Mouse (Mus musculus) midbrain, embryonic 14.5 days (tissue): ENCODE measurements at regions not wholly inside any gene's neighbourhood (a gene's known extent, or its start where the extent isn't known, plus 50 kb on each side); places are given as distances from the start of the nearest gene placed in this dataset.
A peak's percentile ranks its signal among the peaks of the same experiment; 100 is the strongest.

Experiments
- ATAC-seq: fragments of 200-750 bp; cut with Nextera tagmentation; 2 replicates; pipeline ENCODE4 v1.8.0; 2017; ENCODE audit warnings: moderate number of reproducible peaks, moderate library complexity; ENCODE audit not compliant: low FRiP score, low TSS enrichment
- DNase-seq: peaks from one replicate; pipeline ENCODE4 v3.0.0-alpha.2; 2015
- H3K27ac ChIP-seq: fragments of 300-500 bp; sonication (generic); replicated peaks from 2 replicates; pipeline ENCODE4 v1.5.1; 2014; ENCODE audit warnings: mild to moderate bottlenecking, low read depth, low read length, moderate library complexity
- H3K27me3 ChIP-seq: fragments of 300-500 bp; sonication (generic); 2 replicates; pipeline ENCODE4 v1.6.1; 2014; ENCODE audit warnings: low read length, control low read depth, mixed read lengths; ENCODE audit not compliant: control insufficient read depth, insufficient read depth
- H3K36me3 ChIP-seq: fragments of 300-500 bp; sonication (generic); 2 replicates; pipeline ENCODE4 v1.6.1; 2014; ENCODE audit warnings: low read length, control low read depth; ENCODE audit not compliant: control insufficient read depth, insufficient read depth
- H3K4me1 ChIP-seq: fragments of 300-500 bp; sonication (generic); 2 replicates; pipeline ENCODE4 v1.6.1; 2014; ENCODE audit warnings: mild to moderate bottlenecking, antibody characterized with exemption, low read length, control low read depth; ENCODE audit not compliant: control insufficient read depth, insufficient read depth
- H3K4me2 ChIP-seq: fragments of 300-500 bp; sonication (generic); 2 replicates; pipeline ENCODE4 v1.6.1; 2014; ENCODE audit warnings: mild to moderate bottlenecking, low read length, moderate library complexity
- H3K4me3 ChIP-seq: fragments of 300-500 bp; sonication (generic); replicated peaks from 2 replicates; pipeline ENCODE4 v1.5.1; 2014; ENCODE audit warnings: low read depth, low read length
- H3K9ac ChIP-seq: fragments of 300-500 bp; sonication (generic); replicated peaks from 2 replicates; pipeline ENCODE4 v1.6.1; 2014; ENCODE audit warnings: mild to moderate bottlenecking, low read length, moderate library complexity
- H3K9me3 ChIP-seq: fragments of 300-500 bp; sonication (generic); 2 replicates; pipeline ENCODE4 v1.6.1; 2016; ENCODE audit warnings: low read length, control low read depth, mixed read lengths; ENCODE audit not compliant: control insufficient read depth
- WGBS: fragments of 180-500 bp; shearing (Covaris S2); extraction: QIAGEN DNeasy Blood & Tissue Kit; methylation state at CpG from one replicate; pipeline ENCODE4 v1.1.7; 2014; 5-methylcytosine and 5-hydroxymethylcytosine counted together

- Histone ChIP-seq H3K4me1 (peaks cover 12% of the 10 kb centered on the region), H3K36me3 (no peaks in the 10 kb centered on the region), H3K9me3 (no peaks in the 10 kb centered on the region), H3K9ac (no peak overlapping the region), H3K4me3 (no peak overlapping the region), H3K4me2 (peak overlapping the region; percentile 27), H3K27me3 (peaks cover 10% of the 10 kb centered on the region; the same call in 1 of the 2 replicates), H3K27ac (no peak overlapping the region)
- no peak for ATAC-seq
- DNase-seq, result peak; percentile 45
- WGBS, result 18% methylated on average over 10 of the region's 10 CpGs
Measured at GRCm38 (mm10) chr7:69949647-69950121, 416.9 kb downstream of the Nr2f2 start.

GRCm38 (mm10) chr7:69946396-69946795 is 420.1 kb downstream of the Nr2f2 start:
- no peak for DNase-seq
- WGBS, result 92% methylated on average over 3 of the region's 3 CpGs
- ATAC-seq, result no peak
- Histone ChIP-seq H3K27ac (no peak overlapping the region), H3K4me1 (peaks cover 12% of the 10 kb centered on the region), H3K36me3 (no peaks in the 10 kb centered on the region), H3K4me2 (no peak overlapping the region), H3K9ac (no peak overlapping the region), H3K9me3 (no peaks in the 10 kb centered on the region), H3K27me3 (peaks cover 10% of the 10 kb centered on the region; the same call in 1 of the 2 replicates), H3K4me3 (no peak overlapping the region)

- no peaks in the 10 kb centered on the region for H3K27me3 ChIP-seq
Measured at GRCm38 (mm10) chr7:69941881-69942280, 424.7 kb downstream of the Nr2f2 start.

GRCm38 (mm10) chr7:69925261-69925660 is 441.3 kb downstream of the Nr2f2 start:
- no peak overlapping the region for H3K9ac ChIP-seq
- ATAC-seq, result no peak
- H3K9me3 ChIP-seq, result no peaks in the 10 kb centered on the region
- no peaks in the 10 kb centered on the region for H3K27me3 ChIP-seq
- DNase-seq, result no peak
- 94% methylated on average over 5 of the region's 5 CpGs for WGBS
- H3K36me3 ChIP-seq, result no peaks in the 10 kb centered on the region
- no peak overlapping the region for H3K4me2 ChIP-seq
- no peak overlapping the region for H3K27ac ChIP-seq
- no peak overlapping the region for H3K4me3 ChIP-seq
- H3K4me1 ChIP-seq, result no peaks in the 10 kb centered on the region

More at GRCm38 (mm10) chr7:69941881-69942280, 424.7 kb downstream of the Nr2f2 start:
- H3K4me2 ChIP-seq, result no peak overlapping the region
- H3K9ac ChIP-seq, result no peak overlapping the region
- WGBS, result 93% methylated on average over 6 of the region's 6 CpGs
- H3K4me3 ChIP-seq, result no peak overlapping the region
- H3K9me3 ChIP-seq, result no peaks in the 10 kb centered on the region
- DNase-seq (no peak), ATAC-seq (no peak)
- H3K4me1 ChIP-seq, result no peaks in the 10 kb centered on the region
- no peaks in the 10 kb centered on the region for H3K36me3 ChIP-seq
- no peak overlapping the region for H3K27ac ChIP-seq

GRCm38 (mm10) chr7:69924551-69924950 is 442.0 kb downstream of the Nr2f2 start:
- no peaks in the 10 kb centered on the region for H3K9me3 ChIP-seq
- no peaks in the 10 kb centered on the region for H3K36me3 ChIP-seq
- H3K27me3 ChIP-seq, result no peaks in the 10 kb centered on the region
- no peaks in the 10 kb centered on the region for H3K4me1 ChIP-seq
- DNase-seq (no peak), ATAC-seq (no peak)
- H3K9ac ChIP-seq, result no peak overlapping the region
- no peak overlapping the region for H3K4me2 ChIP-seq
- H3K4me3 ChIP-seq, result no peak overlapping the region
- H3K27ac ChIP-seq, result no peak overlapping the region

- 88% methylated on average over 4 of the region's 4 CpGs for WGBS
- no peaks in the 10 kb centered on the region for H3K27me3 ChIP-seq
- no peaks in the 10 kb centered on the region for H3K9me3 ChIP-seq
- no peak overlapping the region for H3K9ac ChIP-seq
- ATAC-seq, result no peak
- no peak overlapping the region for H3K4me3 ChIP-seq
- no peak overlapping the region for H3K27ac ChIP-seq
- no peaks in the 10 kb centered on the region for H3K4me1 ChIP-seq
- DNase-seq, result no peak
- no peaks in the 10 kb centered on the region for H3K36me3 ChIP-seq
- no peak overlapping the region for H3K4me2 ChIP-seq
Measured at GRCm38 (mm10) chr7:69911760-69912159, 454.8 kb downstream of the Nr2f2 start.

- no peak overlapping the region for H3K9ac ChIP-seq
- H3K9me3 ChIP-seq, result no peaks in the 10 kb centered on the region
- no peaks in the 10 kb centered on the region for H3K36me3 ChIP-seq
- H3K27ac ChIP-seq, result peak overlapping the region; percentile 45; the same call in 1 of the 2 replicates
- H3K4me1 ChIP-seq, result no peaks in the 10 kb centered on the region
- H3K27me3 ChIP-seq, result no peaks in the 10 kb centered on the region
- 58% methylated on average over 9 of the region's 9 CpGs for WGBS
- no peak overlapping the region for H3K4me3 ChIP-seq
- H3K4me2 ChIP-seq, result no peak overlapping the region
- DNase-seq (peak; percentile 24), ATAC-seq (no peak)
Measured at GRCm38 (mm10) chr7:69890503-69891061, 476.0 kb downstream of the Nr2f2 start.

GRCm38 (mm10) chr7:69888251-69888650 is 478.3 kb downstream of the Nr2f2 start:
- H3K4me2 ChIP-seq, result no peak overlapping the region
- H3K9me3 ChIP-seq, result no peaks in the 10 kb centered on the region
- DNase-seq, result no peak
- no peak overlapping the region for H3K27ac ChIP-seq
- H3K4me1 ChIP-seq, result no peaks in the 10 kb centered on the region
- H3K4me3 ChIP-seq, result no peak overlapping the region
- WGBS, result 61% methylated on average over 7 of the region's 7 CpGs
- H3K36me3 ChIP-seq, result no peaks in the 10 kb centered on the region
- no peak overlapping the region for H3K9ac ChIP-seq
- no peaks in the 10 kb centered on the region for H3K27me3 ChIP-seq
- no peak for ATAC-seq

- no peaks in the 10 kb centered on the region for H3K36me3 ChIP-seq
- no peaks in the 10 kb centered on the region for H3K4me1 ChIP-seq
- no peak overlapping the region for H3K4me2 ChIP-seq
- H3K9me3 ChIP-seq, result peaks cover 6% of the 10 kb centered on the region
- H3K9ac ChIP-seq, result no peak overlapping the region
- no peaks in the 10 kb centered on the region for H3K27me3 ChIP-seq
- H3K27ac ChIP-seq, result no peak overlapping the region
- ATAC-seq (no peak), DNase-seq (no peak)
- H3K4me3 ChIP-seq, result no peak overlapping the region
Measured at GRCm38 (mm10) chr7:69877031-69877430, 489.5 kb downstream of the Nr2f2 start.
